Mouse (Mus musculus) neutrophil, adult 5-6 weeks (primary cell): ENCODE data around the gene Jakmip3. TPM values are rescaled to one million over a fixed set of nuclear protein-coding genes. Genes with fewer than 3 reads are reported as not detected.
A peak's percentile ranks its signal among the peaks of the same experiment; 100 is the strongest.

Experiments
- ATAC-seq: fragments of 151-379, 151-347 bp; 2 replicates; pipeline ENCODE4 v1.8.0; 2017; ENCODE audit warnings: mild to moderate bottlenecking, moderate TSS enrichment; ENCODE audit not compliant: insufficient number of reproducible peaks, poor library complexity, low FRiP score, severe bottlenecking; ENCODE audit errors: extremely low read depth
- total RNA-seq: library from RNA; stranded (forward); fragments of 200-1000 nt; gene quantifications from 2 replicates; pipeline ENCODE4 v1.2.3, GENCODE M21; 2017

The Jakmip3 gene
- total RNA-seq, result not detected in 2 replicates

DNA sequence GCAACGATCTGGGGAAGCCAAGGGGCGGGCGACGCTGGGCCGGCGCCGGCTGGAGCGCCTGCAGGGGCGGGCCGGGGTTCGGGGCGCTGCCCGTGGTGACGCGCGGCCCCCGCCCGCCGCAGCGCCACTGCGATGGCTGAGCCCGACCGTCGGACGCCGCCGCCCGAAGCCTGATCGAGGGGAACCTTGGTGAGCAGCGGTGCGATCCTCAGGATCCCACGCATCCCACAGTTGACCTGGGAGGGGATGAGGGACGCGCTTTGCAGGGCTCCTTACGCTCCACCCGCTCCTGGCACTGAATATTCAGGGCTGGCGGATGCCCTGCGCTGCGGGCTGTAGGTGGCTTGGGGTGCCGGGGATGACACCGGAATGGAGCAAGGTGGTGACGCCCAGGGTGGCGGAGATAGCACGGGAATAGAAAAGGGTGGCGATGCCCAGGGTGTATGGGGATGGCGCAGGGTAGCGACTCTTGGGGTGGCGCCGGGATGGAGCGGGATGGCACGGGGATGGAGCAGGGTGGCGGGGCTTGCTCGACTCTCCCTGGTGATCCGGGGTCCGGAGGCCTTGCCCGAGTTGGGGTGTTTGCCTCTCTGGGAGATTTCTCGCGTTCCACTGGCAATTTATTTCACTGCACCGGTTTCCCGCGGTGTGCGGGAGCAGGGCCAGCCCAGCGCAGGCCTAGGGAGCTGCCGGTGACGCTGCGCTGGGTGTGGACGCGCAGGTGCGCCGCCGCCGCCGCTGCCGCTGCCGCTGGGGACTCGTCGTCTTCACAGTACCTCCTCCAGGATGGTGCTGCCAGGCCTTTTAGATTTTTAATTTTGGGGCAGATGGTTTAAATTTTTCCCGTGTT is at the start of gene Jakmip3:
Jakmip3 (plus strand) TSS at position 119 of the 850 bp plus-strand sequence.
- no peak for ATAC-seq

DNA sequence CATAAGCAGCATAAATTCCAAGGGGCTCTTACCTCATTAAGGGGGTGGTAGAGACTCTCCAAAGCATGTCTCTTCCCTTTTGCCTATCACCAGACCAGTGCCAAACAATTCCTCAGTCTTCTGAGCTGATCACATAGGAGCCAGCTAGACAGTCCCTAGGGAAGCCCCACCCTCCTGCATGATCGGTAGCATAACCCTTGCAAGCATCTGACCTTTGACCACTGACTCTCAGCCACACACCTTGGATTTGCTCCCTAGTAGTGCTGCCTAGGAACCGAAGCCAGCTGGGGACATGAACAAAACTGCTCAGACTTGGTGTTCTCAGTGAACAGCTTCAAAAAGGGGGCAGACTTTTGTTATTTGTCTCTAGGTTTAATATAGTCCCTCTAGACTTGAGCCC is 42.4 kb upstream of the Jakmip3 start:
- ATAC-seq, result no peak

DNA sequence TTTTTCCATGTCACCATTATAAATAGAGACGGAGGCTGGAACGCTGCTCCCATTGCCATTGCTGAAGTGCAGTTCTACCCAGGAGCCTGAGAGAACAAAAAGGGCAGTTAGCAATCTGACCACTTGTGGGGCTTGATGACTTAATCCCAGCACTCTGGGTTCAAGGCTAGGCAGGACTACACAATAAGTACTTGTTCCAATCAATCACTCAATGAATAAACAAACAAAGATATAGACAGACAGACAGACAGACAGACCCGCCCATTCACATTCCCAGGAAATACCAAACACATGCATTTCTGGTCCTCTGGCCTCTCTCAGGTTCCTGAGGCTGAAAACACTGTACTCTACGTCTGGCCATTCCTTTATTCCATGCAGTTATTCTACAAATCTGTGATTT is 41.8 kb upstream of the Jakmip3 start:
- no peak for ATAC-seq

DNA sequence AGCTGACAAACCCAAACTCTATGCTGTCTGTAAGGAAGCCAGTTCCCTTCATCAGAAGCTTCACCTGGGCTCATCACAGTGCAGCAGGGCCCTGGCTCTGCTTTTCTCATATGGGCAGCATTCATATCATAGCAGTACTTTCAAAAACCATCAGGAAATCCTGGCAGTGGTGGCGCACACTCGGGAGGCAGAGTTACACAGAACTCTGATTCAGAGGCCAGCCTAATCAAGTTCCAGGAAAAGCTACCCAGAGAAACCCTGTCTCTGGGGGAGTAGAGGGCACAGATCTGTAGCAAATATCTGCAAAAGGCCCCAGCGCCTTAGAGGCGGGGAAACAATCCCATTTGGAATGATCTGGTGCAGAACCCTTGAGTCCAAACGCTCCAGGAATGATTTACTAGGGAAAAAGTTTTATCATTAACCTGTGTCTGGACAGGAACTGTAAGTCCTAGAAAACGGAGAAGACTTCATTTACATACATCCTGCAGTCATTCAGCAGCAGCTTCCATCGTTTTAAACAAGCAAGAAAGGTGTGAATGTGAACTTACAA is 36.6 kb upstream of the Jakmip3 start:
- ATAC-seq, result no peak

DNA sequence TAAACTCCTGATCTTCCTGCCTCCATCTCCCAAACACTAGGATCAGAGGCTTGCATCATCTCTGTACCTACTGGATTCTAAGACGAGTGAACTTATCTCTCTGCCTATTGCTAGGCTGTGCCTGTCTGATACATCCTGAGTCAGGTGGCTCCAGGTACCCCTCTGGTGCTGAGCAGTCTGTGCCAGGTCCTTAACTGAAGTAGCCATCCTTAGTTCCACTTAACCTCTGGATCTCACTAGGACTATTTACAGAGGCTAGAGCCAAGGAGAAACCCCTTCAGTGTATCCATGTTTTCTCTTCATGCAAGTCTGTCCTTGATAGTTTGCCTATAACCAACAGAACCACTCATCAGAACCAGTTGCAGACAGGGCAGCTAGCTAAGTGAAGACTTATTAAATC is 34.1 kb upstream of the Jakmip3 start:
- no peak for ATAC-seq

DNA sequence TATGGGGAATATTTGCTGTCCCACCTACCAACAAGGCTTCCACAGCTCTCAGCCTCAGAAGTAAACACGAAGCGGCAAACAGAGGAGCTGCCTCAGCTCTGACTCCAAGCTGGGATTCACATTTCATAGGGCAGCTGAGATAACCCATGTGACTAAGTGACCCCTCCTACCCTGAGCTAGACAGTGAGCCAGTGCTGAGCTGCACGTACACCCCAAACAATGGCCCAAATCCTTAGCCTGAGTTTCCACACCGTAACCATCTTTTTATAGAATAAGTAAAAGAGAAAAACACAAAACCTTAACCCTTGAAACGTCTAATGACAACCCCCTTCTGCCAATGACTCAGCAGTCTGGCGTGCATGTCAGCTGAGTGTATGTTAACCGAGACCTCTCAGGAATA is 33.5 kb upstream of the Jakmip3 start:
- ATAC-seq, result no peak

DNA sequence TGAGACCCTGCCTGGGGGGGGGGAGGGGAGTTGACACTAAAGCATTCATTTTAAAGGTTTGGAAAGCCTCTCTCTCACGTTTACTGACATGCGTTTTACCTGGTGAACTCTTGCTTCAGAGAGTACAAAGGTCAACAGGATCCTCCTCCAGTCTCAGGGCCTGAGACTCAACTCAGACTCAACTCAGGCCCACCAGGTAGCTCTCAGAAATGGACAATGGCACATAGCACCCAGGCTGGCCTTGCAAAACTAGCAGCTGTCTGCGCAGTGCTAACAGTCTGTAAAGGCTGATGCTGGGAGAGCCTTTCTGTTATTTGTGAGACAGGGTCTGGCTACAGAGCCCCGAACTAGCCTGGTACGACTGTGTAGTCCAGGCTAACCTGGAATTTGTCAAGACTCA is 32.6 kb upstream of the Jakmip3 start:
- no peak for ATAC-seq

DNA sequence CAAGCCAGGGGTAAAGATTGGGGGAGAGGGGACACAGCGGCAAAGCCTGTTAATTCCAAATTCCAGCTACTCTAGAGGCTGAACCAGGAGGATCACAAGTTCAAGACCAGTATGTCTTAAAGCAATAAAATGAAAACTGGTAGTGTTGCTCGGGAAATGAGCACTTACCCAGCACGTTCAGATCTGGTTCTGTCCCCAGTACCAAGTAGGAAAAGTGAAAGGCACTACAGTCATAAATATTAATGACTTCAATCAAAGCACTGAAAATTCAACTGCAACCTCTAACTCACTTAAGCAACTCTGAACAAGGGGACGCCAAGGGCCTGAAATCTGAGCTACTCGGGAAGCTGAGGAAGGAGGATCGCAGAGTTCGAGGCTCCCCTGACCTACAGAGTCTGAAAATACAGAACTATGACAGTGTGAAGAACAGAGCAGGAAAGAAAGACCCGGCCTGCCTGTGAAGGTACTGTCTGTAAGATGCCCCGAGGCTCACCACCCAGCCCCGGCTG is 31.7 kb upstream of the Jakmip3 start:
- ATAC-seq, result no peak

DNA sequence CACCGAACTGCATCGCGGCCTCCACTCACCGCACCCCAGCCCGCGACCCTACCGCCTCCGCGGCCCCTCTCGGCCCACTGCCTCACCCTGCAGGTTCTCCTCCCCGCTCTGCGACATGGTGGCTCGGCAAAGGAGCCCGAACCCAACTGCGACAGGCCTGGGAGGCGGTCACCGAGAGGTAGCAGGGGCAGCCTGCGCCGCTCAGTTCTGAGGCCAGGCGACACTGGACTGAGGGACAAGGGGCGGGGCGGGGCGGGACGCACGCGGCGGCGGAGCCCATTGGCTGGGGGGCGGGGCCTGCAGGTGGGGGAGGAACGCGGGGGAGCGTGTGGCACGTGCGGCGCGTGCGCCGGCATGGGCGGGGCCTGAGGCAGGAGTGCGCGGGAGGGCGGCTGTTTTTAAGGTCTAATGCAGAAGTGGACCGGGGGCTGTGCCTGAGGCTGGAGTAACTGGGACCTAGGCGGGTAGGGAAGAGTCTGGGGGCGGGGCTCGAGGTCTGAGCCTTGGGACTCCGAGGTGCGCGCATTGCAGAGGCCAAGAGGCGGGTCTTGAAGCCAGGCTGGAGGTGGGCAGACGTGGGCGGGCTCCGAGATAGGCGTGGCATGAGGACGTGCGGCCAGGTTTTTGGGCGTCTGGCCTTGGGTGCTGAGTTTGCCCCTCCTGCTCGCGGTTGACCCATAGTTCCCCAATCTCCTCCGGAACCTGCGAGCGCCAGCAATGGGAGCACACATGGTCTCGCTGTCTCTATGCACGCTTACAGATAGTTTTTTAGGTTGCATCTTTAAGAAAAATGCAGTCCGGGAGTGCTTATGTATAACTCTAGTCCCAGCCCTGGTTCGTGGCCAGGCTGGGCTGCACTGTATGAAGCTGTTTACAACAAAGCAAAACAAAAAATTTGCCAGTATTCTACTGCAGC is 31.0 kb upstream of the Jakmip3 start, which contains the start of gene Bnip3:
Bnip3 (minus strand) TSS at position 243 of the 916 bp plus-strand sequence.
- ATAC-seq, result peak; percentile 94

DNA sequence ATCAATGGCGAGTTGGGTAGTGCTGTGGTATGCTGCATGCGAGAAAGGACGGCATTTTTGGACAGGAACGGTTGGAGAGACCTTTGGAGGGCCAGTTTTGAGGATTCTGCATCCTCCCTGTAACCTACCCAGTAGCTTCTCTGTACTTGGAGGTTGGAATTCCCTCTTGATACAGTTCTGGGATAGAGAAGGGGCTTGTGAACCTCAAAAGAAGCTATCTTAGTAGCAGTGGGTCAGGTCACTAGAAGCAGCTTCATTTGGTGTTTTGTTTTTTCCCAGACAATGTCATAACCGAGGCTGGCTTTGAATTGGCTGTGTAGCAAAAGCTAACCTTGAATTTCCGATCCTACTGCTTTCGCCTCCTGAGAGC is 30.4 kb upstream of the Jakmip3 start:
- no peak for ATAC-seq

DNA sequence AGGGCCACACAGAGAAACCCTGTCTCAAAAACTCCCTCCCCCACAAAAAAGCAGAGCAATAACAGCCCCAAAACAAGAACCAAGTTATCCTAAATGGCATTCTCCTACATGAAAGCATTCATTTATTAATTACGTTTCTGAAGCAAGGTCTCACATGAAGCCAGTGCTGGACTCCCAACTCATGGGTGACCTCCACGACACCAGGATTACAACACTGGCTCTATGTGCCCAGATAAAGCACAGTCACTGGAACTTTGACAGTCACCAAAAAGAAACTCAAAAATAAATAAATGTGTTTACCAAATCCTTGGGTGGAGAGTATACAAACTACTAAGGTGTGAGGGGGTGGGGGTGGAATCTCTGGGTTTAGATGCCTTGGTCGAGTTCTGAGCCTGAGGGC is 26.9 kb upstream of the Jakmip3 start:
- ATAC-seq, result no peak

DNA sequence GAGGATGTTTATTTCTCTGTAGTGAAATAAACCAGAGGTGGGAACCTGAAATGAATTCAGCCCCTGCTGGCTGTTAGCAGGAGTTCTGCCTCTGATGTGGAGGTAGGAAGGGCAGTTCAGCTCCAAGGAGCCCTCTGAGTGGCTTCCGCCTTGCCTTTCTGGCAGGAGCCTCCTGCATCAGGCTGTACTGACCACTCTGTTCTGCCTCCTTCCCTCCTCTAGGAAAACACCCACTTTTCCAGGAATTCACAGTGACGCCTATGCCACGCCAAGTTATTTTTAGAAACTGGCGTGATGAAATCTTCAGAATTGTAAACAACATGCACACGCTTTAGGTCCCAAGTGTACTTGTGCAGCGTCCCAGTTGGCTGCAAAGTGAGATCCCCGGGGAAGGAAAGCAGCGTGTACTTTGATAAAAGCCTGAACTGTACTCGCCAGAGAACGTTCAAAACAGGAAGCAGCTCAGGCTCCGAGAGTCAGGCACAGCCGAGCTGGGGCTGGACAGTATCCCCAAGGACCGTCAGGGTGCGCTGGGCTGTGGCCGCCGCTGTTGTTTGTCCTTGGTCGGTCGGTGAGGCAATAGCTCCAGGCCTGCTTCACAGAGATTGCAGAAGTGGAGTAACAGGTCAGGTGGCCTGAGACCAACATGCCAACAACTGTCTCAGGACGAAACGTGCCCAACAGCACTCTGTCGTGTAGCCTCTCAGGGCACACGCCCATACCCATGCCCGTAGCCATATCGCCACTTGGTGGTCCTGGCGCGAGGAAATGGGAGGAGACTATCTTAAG is 21.2 kb upstream of the Jakmip3 start:
- peak; percentile 90 for ATAC-seq

DNA sequence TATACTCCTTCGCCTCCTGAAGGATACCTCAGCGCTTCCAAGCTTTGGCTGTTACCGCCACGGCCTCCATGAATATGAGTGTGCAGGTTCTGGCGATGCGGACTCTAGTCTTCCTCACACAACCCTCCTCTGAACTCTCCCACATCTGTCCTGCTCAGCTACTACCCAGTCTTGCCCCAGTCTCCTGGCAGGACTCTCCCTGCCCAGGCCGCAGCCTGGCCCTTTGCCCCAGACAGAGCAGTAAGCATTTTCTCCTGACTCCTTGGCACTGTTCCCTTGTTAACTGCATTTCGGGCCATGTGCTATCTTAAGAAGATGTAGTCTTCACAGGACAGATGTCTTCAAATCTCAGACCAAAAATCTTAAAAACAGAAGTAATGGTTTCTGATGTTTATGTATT is 18.9 kb upstream of the Jakmip3 start:
- ATAC-seq, result no peak

DNA sequence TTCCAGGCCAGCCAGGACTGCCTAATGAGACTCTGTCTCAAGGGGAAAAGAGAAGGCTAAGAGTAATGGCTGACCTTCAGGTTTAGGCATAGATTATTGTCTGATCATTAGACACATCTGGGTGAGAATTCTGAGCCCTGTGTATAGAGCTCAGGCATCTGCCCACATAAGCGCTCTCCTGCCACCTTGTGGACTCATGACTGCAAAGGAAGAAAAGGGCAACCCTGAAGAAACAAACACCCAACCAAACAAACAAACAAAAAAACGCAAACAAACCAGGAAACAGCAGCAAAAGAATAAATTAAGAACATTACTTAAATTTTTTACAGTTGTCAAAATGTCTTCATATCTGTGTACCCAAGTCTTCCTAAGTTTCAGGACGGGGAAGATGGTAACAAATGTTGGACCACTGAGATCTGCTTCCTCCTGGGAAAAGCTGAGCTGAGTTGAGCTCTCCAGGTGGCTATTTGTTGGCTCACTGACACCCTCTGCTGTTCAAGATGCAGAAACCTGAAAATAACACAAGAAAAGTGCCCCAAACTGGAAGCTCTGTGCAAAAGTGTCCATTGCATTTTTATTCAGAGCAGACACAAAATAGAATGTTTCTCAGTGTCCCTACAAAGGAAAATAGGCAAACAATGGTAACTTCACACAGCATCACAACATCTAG is 16.6 kb upstream of the Jakmip3 start:
- no peak for ATAC-seq

DNA sequence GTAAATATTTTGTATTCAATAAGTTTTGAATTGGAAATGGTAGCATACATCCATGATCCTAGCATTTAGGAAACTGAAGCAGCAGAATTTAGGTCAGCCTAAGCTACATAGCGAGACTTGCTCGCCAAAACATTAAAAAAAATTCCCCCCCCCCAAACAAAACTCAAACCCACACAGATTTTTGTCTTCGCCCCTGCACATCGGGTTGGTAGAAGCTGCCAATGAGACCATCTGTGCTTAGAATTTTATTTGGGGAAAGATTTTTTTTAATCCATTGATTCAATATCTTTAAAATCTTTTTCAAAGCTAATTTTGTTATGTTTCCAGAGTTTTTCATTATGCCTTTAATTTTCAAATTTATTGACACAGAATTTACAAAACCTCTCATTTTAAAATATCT is 12.1 kb upstream of the Jakmip3 start:
- no peak for ATAC-seq

DNA sequence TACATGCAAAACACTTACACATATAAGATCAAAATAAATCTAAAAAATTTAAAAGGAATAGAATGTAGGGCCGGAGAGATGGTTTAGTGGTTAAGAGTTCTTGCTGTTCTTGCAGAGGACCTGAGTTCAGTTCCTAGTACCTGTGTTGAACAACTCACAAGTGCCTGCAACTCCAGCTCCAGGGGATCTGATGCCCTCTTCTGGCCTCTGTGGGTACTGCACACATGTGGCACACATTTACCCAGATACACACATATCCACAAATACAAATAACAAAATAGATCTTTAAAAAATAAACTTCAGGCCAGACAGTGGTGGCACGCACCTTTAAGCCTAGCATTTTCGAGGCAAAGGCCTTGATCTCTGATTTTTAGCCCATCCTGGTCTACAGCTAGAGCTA is 6.0 kb upstream of the Jakmip3 start:
- no peak for ATAC-seq

DNA sequence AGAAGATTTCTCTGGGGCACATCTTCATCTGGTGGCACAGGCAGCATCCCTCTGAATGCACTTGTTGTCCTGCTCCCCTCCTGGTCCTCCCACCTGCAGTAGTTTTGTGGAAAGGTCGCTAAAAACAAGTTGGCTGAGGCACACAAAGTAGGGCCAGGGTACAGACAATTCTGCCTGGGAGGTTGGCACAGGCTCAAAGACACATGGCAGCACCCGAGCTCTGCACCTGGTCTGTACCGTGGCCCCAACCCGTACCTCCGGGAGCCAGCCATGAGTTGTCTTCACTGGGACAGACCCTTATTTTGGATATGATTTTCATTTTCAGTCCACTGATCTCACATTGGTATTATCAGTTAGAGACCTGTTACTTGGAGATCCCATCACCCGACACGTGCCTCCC is 1.5 kb upstream of the Jakmip3 start:
- ATAC-seq, result no peak

DNA sequence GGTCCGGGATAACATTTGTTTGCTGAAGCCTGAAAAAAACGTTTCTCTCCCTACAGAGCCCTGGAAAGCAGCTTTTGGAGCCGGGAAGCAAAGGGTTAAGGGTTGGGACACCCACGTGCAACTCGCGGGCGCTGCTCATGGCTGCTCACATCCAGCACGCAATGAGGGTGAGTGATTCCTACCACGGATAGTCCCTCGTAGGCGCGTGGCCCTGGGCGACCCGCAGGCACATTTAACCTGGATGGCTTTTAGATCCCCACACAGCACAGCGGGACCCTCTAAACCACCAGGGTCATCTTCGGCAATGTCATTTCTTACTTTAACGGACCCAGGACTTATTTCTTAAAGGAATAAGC is 296 bp upstream of the Jakmip3 start:
- no peak for ATAC-seq
